Mouse (Mus musculus): ENCODE data around the gene Pakap.

DNA sequence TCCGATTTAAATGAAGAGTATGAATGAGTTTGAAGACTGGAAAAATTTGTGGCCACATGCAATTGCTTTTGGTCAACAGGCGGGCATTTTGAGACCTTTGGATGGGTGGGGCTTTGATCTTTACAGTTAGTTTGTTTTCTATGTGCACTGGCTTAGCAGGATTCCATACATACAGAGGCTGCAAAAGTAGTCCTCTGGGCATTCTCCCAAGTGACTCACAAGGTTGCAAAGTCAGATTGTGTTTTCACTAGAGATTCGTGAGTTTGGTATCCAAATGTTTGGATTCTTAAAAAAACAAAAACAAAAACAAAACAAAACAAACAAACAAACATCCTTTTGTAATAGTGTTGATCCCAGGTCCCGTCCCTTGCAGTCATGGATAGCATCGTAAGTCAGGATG, 7.7 kb downstream of the Pakap start:
- TF ChIP-seq POLR2A (IDR thresholded peaks at IDR 0.05; ENCODE audit: borderline replicate concordance, low read depth, low read length) (no peak), CTCF (IDR thresholded peaks at IDR 0.05; ENCODE audit: low read depth, low read length) (no peak)

All from bone marrow macrophage, adult 2 months (primary cell).